Mouse (Mus musculus) limb, embryonic 14.5 days (tissue): Measurements from ENCODE around the gene Mapk3. TPM values are rescaled to one million over a fixed set of nuclear protein-coding genes. Genes with fewer than 3 reads are reported as not detected.

Experiments used
- ATAC-seq: fragments of 200-750 bp; cut with Nextera tagmentation; 2 replicates; pipeline ENCODE4 v1.8.0; 2017; ENCODE audit warnings: low read depth, moderate number of reproducible peaks, moderate TSS enrichment; ENCODE audit not compliant: low FRiP score
- DNase-seq: peaks from one replicate; pipeline ENCODE4 v3.0.0-alpha.2; 2015; ENCODE audit warnings: low spot score
- H3K27ac ChIP-seq: fragments of 300-500 bp; sonication (generic); replicated peaks from 2 replicates; pipeline ENCODE4 v1.5.1; 2014; ENCODE audit warnings: low read depth, mild to moderate bottlenecking, low read length, moderate library complexity, mixed read lengths
- H3K27me3 ChIP-seq: fragments of 300-500 bp; sonication (generic); 2 replicates; pipeline ENCODE4 v1.6.1; 2014; ENCODE audit warnings: low read length, mixed read lengths; ENCODE audit not compliant: control insufficient read depth, insufficient read depth
- H3K36me3 ChIP-seq: fragments of 300-500 bp; sonication (generic); 2 replicates; pipeline ENCODE4 v1.6.1; 2014; ENCODE audit warnings: mild to moderate bottlenecking, low read length, moderate library complexity, mixed read lengths; ENCODE audit not compliant: control insufficient read depth, insufficient read depth
- H3K4me1 ChIP-seq: fragments of 300-500 bp; sonication (generic); 2 replicates; pipeline ENCODE4 v1.6.1; 2014; ENCODE audit warnings: antibody characterized with exemption, low read length, mixed read lengths; ENCODE audit not compliant: control insufficient read depth, insufficient read depth
- H3K4me2 ChIP-seq: fragments of 300-500 bp; sonication (generic); replicated peaks from 2 replicates; pipeline ENCODE4 v1.6.1; 2014; ENCODE audit warnings: low read depth, mild to moderate bottlenecking, low read length, moderate library complexity; ENCODE audit not compliant: severe bottlenecking
- H3K4me3 ChIP-seq: fragments of 300-500 bp; sonication (generic); replicated peaks from 2 replicates; pipeline ENCODE4 v1.5.1; 2014; ENCODE audit warnings: low read length
- H3K9ac ChIP-seq: fragments of 300-500 bp; sonication (generic); 2 replicates; pipeline ENCODE4 v1.6.1; 2014; ENCODE audit warnings: mild to moderate bottlenecking, low read depth, low read length, moderate library complexity; ENCODE audit not compliant: severe bottlenecking
- H3K9me3 ChIP-seq: fragments of 300-500 bp; sonication (generic); 2 replicates; pipeline ENCODE4 v1.6.1; 2016; ENCODE audit warnings: low read length; ENCODE audit not compliant: control insufficient read depth
- POLR2A ChIP-seq: fragments of 200-500 bp; IDR thresholded peaks from 2 replicates; pipeline ENCODE4 v1.8.0; 2012; ENCODE audit warnings: inconsistent platforms, mild to moderate bottlenecking, moderate library complexity, borderline replicate concordance; ENCODE audit not compliant: insufficient read depth, insufficient read length; ENCODE audit errors: extremely low read depth
- WGBS: fragments of 180-500 bp; shearing (Covaris S2); extraction: QIAGEN DNeasy Blood & Tissue Kit; methylation state at CpG from one replicate; pipeline ENCODE4 v1.1.7; 2014; 5-methylcytosine and 5-hydroxymethylcytosine counted together
- polyA plus RNA-seq, 2 experiments: library from polyadenylated mRNA; depleted of rRNA in 1 of 2; stranded (reverse) in 1 of 2; unstranded in 1 of 2; fragments of >200 nt; fragmentation: Nextera tagmentation in 1 of 2; extraction: Ambion mirVana in 1 of 2; gene quantifications; 2 replicates each; pipeline versions ENCODE4 v1.2.1 to v1.2.3; 2012 to 2014

Gene Mapk3
- polyA plus RNA-seq, 2 experiments, result 52.4 to 134 TPM

DNA sequence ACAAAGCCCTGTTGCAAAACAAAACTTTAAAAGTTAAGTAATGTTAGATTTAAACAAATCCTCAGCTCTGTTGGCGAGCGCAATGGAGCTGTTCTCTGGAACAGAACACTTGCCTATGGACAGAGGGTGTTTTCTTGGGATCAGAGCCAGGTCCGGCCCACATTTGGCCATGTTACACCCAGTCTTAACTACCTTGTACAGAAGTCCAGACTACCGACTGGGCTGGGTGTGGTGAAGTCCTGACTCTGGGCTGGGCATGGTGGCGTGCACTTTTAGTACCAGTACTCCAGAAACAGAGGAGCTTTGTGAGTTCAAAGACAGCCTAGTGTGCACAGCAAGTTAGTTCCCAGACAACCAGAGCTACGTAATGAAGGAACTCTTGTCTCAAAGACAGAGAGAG lies 47.6 kb downstream of the Mapk3 start:
- H3K9me3 ChIP-seq, result no peaks in the 10 kb centered on the region
- H3K27ac ChIP-seq, result no peak overlapping the region
- no peak overlapping the region for H3K9ac ChIP-seq
- DNase-seq (no peak), ATAC-seq (no peak)
- WGBS, result 71% methylated on average over 6 of the region's 6 CpGs
- no peaks in the 10 kb centered on the region for H3K27me3 ChIP-seq
- no peak overlapping the region for H3K4me3 ChIP-seq
- H3K36me3 ChIP-seq, result peaks cover 18% of the 10 kb centered on the region; the same call in 1 of the 2 replicates
- peaks cover 14% of the 10 kb centered on the region for H3K4me1 ChIP-seq
- H3K4me2 ChIP-seq, result no peak overlapping the region
- TF ChIP-seq POLR2A, result no peak

- peak overlapping the region; percentile 78 for H3K4me2 ChIP-seq
- H3K27me3 ChIP-seq, result no peaks in the 10 kb centered on the region
- peak overlapping the region; percentile 74; the same call in 1 of the 2 replicates for H3K9ac ChIP-seq
- 78% methylated on average over 4 of the region's 4 CpGs for WGBS
- DNase-seq (no peak), ATAC-seq (no peak)
- H3K9me3 ChIP-seq, result no peaks in the 10 kb centered on the region
- peaks cover 14% of the 10 kb centered on the region for H3K4me1 ChIP-seq
- no peak overlapping the region for H3K4me3 ChIP-seq
- TF ChIP-seq POLR2A, result no peak
- peak overlapping the region; percentile 26; the same call in 1 of the 2 replicates for H3K27ac ChIP-seq
- H3K36me3 ChIP-seq, result peaks cover 16% of the 10 kb centered on the region; the same call in 1 of the 2 replicates
Observed at GRCm38 (mm10) chr7:126807405-126807804, 48.0 kb downstream of the Mapk3 start.

DNA sequence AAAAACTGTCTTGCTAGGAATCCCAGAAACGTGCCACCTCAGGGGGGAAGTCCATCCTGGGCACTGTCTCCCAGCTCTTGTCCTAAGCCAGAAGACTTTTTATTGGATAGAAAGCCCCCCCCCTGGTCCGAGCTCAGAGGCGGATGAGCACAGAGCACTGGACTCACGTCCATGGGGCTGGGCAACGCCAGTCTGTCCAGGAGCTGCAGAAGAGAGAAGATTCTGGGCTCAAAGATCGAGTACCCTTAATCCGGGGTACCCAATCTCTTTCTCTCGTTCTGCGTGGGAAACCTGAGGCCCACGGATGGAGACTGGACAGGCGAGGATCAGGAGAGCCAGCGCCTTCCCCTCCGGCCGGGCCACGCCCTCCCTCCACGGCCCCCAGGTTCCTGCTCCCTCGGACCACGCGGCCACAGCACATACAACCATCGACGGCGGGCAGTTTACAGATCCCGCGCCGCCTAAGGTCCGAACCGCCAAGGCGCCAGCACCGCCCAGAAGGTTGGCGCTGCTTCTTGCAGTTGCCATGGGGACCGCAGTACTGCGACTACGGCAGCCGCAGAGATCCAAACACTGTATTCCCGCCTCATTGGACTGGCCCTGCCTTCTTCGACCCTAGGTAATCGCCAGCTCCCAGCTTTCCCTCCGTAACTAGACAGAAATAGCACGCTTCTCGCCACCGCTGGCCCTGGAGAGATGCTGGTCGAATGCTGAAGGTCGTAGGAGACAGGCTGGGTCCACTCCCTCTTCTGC lies 49.5 kb downstream of the Mapk3 start:
- peak overlapping the region; percentile 78 for H3K4me2 ChIP-seq
- peaks cover 14% of the 10 kb centered on the region for H3K4me1 ChIP-seq
- H3K27me3 ChIP-seq, result no peaks in the 10 kb centered on the region
- H3K9me3 ChIP-seq, result no peaks in the 10 kb centered on the region
- DNase-seq (peak; percentile 93), ATAC-seq (peak; percentile 96)
- 0 out of 2 replicates have a peak, but pooled peaks have one; percentile 17 for TF ChIP-seq POLR2A
- H3K27ac ChIP-seq, result peak overlapping the region; percentile 45
- WGBS, result under 1% methylated on average over 40 of the region's 43 CpGs
- peak overlapping the region; percentile 74 for H3K9ac ChIP-seq
- peak overlapping the region; percentile 59 for H3K4me3 ChIP-seq
- peaks cover 5% of the 10 kb centered on the region; the same call in 1 of the 2 replicates for H3K36me3 ChIP-seq

DNA sequence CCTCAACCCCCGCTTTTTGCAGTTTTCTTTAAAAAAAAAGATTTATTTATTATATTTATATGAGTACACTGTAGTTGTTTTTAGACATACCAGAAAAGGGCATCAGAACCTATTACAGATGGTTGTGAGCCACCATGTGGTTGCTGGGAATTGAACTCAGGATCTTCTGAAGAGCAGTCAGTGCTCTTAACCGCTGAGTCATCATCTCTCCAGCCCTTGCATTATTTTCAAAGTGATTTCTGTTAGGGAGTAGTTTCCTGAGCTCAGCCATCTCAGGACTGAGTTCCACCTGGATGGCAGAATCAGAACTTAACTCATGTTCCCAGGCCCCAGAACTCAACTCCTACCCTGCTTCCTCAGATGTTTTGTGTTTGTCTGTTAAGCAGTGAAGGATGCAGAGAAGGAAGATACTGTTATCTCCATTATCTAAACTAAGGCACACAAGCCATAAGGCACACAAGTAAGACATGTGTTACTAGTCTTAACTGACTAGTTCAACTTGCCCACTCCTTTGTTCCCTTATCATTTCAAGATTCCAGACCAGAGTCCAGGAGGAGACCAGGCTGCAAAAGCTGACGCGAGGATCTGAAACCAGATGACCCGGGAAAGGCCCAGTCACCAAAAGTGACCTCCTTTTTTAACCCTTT lies 50.4 kb downstream of the Mapk3 start:
- Histone ChIP-seq H3K4me3 (peak overlapping the region; percentile 59), H3K27ac (no peak overlapping the region), H3K27me3 (no peaks in the 10 kb centered on the region), H3K36me3 (no peaks in the 10 kb centered on the region), H3K4me2 (peak overlapping the region; percentile 78), H3K4me1 (peaks cover 14% of the 10 kb centered on the region), H3K9ac (peak overlapping the region; percentile 74; the same call in 1 of the 2 replicates), H3K9me3 (no peaks in the 10 kb centered on the region)
- 60% methylated on average over 5 of the region's 5 CpGs for WGBS
- no peak for TF ChIP-seq POLR2A
- ATAC-seq, result no peak
- DNase-seq, result no peak

Other genes with a start within 250 kb of the Mapk3 start
- gene Eif3c, start 193.2 kb upstream of the Mapk3 start, polyA plus RNA-seq (2012; rRNA removed), result 107 and 115 TPM in 2 replicates
- 169 and 171 TPM in 2 replicates for gene Eif3c, start 193.2 kb upstream of the Mapk3 start, polyA plus RNA-seq (2014; fragmentation: Nextera tagmentation; extraction: Ambion mirVana)
- gene Apobr, start 174.7 kb upstream of the Mapk3 start, polyA plus RNA-seq (2012; rRNA removed), result 0.96 and 1.0 TPM in 2 replicates
- gene Apobr, start 174.7 kb upstream of the Mapk3 start, polyA plus RNA-seq (2014; fragmentation: Nextera tagmentation; extraction: Ambion mirVana), result 1.1 and 1.5 TPM in 2 replicates
- gene Cln3, start 173.8 kb upstream of the Mapk3 start, polyA plus RNA-seq (2012; rRNA removed), result 55.4 and 81.7 TPM in 2 replicates
- 34.6 and 35.5 TPM in 2 replicates for gene Cln3, start 173.8 kb upstream of the Mapk3 start, polyA plus RNA-seq (2014; fragmentation: Nextera tagmentation; extraction: Ambion mirVana)
- not detected in 2 replicates for gene Il27, start 164.7 kb upstream of the Mapk3 start, polyA plus RNA-seq (2012; rRNA removed)
- gene Il27, start 164.7 kb upstream of the Mapk3 start, polyA plus RNA-seq (2014; fragmentation: Nextera tagmentation; extraction: Ambion mirVana), result not detected in 2 replicates
- gene Nupr1, start 128.7 kb upstream of the Mapk3 start, polyA plus RNA-seq (2012; rRNA removed), result 5.8 and 11.6 TPM in 2 replicates
- gene Nupr1, start 128.7 kb upstream of the Mapk3 start, polyA plus RNA-seq (2014; fragmentation: Nextera tagmentation; extraction: Ambion mirVana), result 10.9 and 19.2 TPM in 2 replicates
- 49.8 and 61.6 TPM in 2 replicates for gene Sgf29, start 110.3 kb upstream of the Mapk3 start, polyA plus RNA-seq (2012; rRNA removed)
- gene Sgf29, start 110.3 kb upstream of the Mapk3 start, polyA plus RNA-seq (2014; fragmentation: Nextera tagmentation; extraction: Ambion mirVana), result 56.0 and 64.2 TPM in 2 replicates
- gene Sult1a1, start 83.2 kb upstream of the Mapk3 start, polyA plus RNA-seq (2012; rRNA removed), result 6.9 and 7.0 TPM in 2 replicates
- 10.3 TPM in 2 replicates for gene Sult1a1, start 83.2 kb upstream of the Mapk3 start, polyA plus RNA-seq (2014; fragmentation: Nextera tagmentation; extraction: Ambion mirVana)
- gene Bola2, start 64.2 kb upstream of the Mapk3 start, polyA plus RNA-seq (2012; rRNA removed), result 37.3 and 50.4 TPM in 2 replicates
- 121 and 122 TPM in 2 replicates for gene Bola2, start 64.2 kb upstream of the Mapk3 start, polyA plus RNA-seq (2014; fragmentation: Nextera tagmentation; extraction: Ambion mirVana)
- 33.2 and 44.0 TPM in 2 replicates for gene Slx1b, start 63.8 kb upstream of the Mapk3 start, polyA plus RNA-seq (2012; rRNA removed)
- gene Slx1b, start 63.8 kb upstream of the Mapk3 start, polyA plus RNA-seq (2014; fragmentation: Nextera tagmentation; extraction: Ambion mirVana), result 8.6 and 9.9 TPM in 2 replicates
- gene Coro1a, start 51.8 kb upstream of the Mapk3 start, polyA plus RNA-seq (2012; rRNA removed), result 33.4 and 45.7 TPM in 2 replicates
- gene Coro1a, start 51.8 kb upstream of the Mapk3 start, polyA plus RNA-seq (2014; fragmentation: Nextera tagmentation; extraction: Ambion mirVana), result 43.0 and 45.0 TPM in 2 replicates
- gene Gdpd3, start 6.7 kb downstream of the Mapk3 start, polyA plus RNA-seq (2012; rRNA removed), result 13.6 and 15.0 TPM in 2 replicates
- gene Gdpd3, start 6.7 kb downstream of the Mapk3 start, polyA plus RNA-seq (2014; fragmentation: Nextera tagmentation; extraction: Ambion mirVana), result 3.2 and 4.3 TPM in 2 replicates
- 144 and 202 TPM in 2 replicates for gene Ypel3, start 17.4 kb downstream of the Mapk3 start, polyA plus RNA-seq (2012; rRNA removed)
- 131 and 151 TPM in 2 replicates for gene Ypel3, start 17.4 kb downstream of the Mapk3 start, polyA plus RNA-seq (2014; fragmentation: Nextera tagmentation; extraction: Ambion mirVana)
- gene Tbx6, start 21.9 kb downstream of the Mapk3 start, polyA plus RNA-seq (2012; rRNA removed), result 2.0 and 2.7 TPM in 2 replicates
- 0.29 and 0.41 TPM in 2 replicates for gene Tbx6, start 21.9 kb downstream of the Mapk3 start, polyA plus RNA-seq (2014; fragmentation: Nextera tagmentation; extraction: Ambion mirVana)
- gene Ppp4c, start 32.9 kb downstream of the Mapk3 start, polyA plus RNA-seq (2012; rRNA removed), result 238 and 252 TPM in 2 replicates
- gene Ppp4c, start 32.9 kb downstream of the Mapk3 start, polyA plus RNA-seq (2014; fragmentation: Nextera tagmentation; extraction: Ambion mirVana), result 268 and 269 TPM in 2 replicates
- 1.6 and 2.0 TPM in 2 replicates for gene Fam57b, start 38.1 kb downstream of the Mapk3 start, polyA plus RNA-seq (2012; rRNA removed)
- gene Fam57b, start 38.1 kb downstream of the Mapk3 start, polyA plus RNA-seq (2014; fragmentation: Nextera tagmentation; extraction: Ambion mirVana), result 0.21 and 0.44 TPM in 2 replicates
- not detected in 2 replicates for gene 4930451I11Rik, start 72.0 kb downstream of the Mapk3 start, polyA plus RNA-seq (2012; rRNA removed)
- gene 4930451I11Rik, start 72.0 kb downstream of the Mapk3 start, polyA plus RNA-seq (2014; fragmentation: Nextera tagmentation; extraction: Ambion mirVana), result not detected in 2 replicates
- gene Doc2a, start 87.8 kb downstream of the Mapk3 start, polyA plus RNA-seq (2012; rRNA removed), result 1.3 and 2.8 TPM in 2 replicates
- gene Doc2a, start 87.8 kb downstream of the Mapk3 start, polyA plus RNA-seq (2014; fragmentation: Nextera tagmentation; extraction: Ambion mirVana), result 0.76 and 0.92 TPM in 2 replicates
- gene Hirip3, start 102.4 kb downstream of the Mapk3 start, polyA plus RNA-seq (2012; rRNA removed), result 55.1 and 120 TPM in 2 replicates
- gene Hirip3, start 102.4 kb downstream of the Mapk3 start, polyA plus RNA-seq (2014; fragmentation: Nextera tagmentation; extraction: Ambion mirVana), result 15.2 and 16.1 TPM in 2 replicates
- gene Ino80e, start 102.8 kb downstream of the Mapk3 start, polyA plus RNA-seq (2012; rRNA removed), result 84.3 and 89.8 TPM in 2 replicates
- gene Ino80e, start 102.8 kb downstream of the Mapk3 start, polyA plus RNA-seq (2014; fragmentation: Nextera tagmentation; extraction: Ambion mirVana), result 86.7 TPM in 2 replicates
- gene Taok2, start 125.1 kb downstream of the Mapk3 start, polyA plus RNA-seq (2012; rRNA removed), result 106 and 121 TPM in 2 replicates
- gene Taok2, start 125.1 kb downstream of the Mapk3 start, polyA plus RNA-seq (2014; fragmentation: Nextera tagmentation; extraction: Ambion mirVana), result 28.5 and 37.1 TPM in 2 replicates
- gene Tmem219, start 163.3 kb downstream of the Mapk3 start, polyA plus RNA-seq (2012; rRNA removed), result 33.2 and 41.6 TPM in 2 replicates
- 31.0 and 33.8 TPM in 2 replicates for gene Tmem219, start 163.3 kb downstream of the Mapk3 start, polyA plus RNA-seq (2014; fragmentation: Nextera tagmentation; extraction: Ambion mirVana)
- gene Kctd13, start 169.3 kb downstream of the Mapk3 start, polyA plus RNA-seq (2012; rRNA removed), result 21.4 and 24.4 TPM in 2 replicates
- 14.2 and 16.6 TPM in 2 replicates for gene Kctd13, start 169.3 kb downstream of the Mapk3 start, polyA plus RNA-seq (2014; fragmentation: Nextera tagmentation; extraction: Ambion mirVana)
- 0.26 and 1.4 TPM in 2 replicates for gene Asphd1, start 190.0 kb downstream of the Mapk3 start, polyA plus RNA-seq (2012; rRNA removed)
- 0.12 and 0.15 TPM in 2 replicates for gene Asphd1, start 190.0 kb downstream of the Mapk3 start, polyA plus RNA-seq (2014; fragmentation: Nextera tagmentation; extraction: Ambion mirVana)
- 2.5 and 3.2 TPM in 2 replicates for gene Sez6l2, start 191.0 kb downstream of the Mapk3 start, polyA plus RNA-seq (2012; rRNA removed)
- gene Sez6l2, start 191.0 kb downstream of the Mapk3 start, polyA plus RNA-seq (2014; fragmentation: Nextera tagmentation; extraction: Ambion mirVana), result 0.90 and 1.6 TPM in 2 replicates
- 123 and 172 TPM in 2 replicates for gene Cdipt, start 216.3 kb downstream of the Mapk3 start, polyA plus RNA-seq (2012; rRNA removed)
- gene Cdipt, start 216.3 kb downstream of the Mapk3 start, polyA plus RNA-seq (2014; fragmentation: Nextera tagmentation; extraction: Ambion mirVana), result 84.8 and 94.0 TPM in 2 replicates
- gene Cdiptos, start 216.5 kb downstream of the Mapk3 start, polyA plus RNA-seq (2012; rRNA removed), result 1.5 and 1.9 TPM in 2 replicates
- gene Cdiptos, start 216.5 kb downstream of the Mapk3 start, polyA plus RNA-seq (2014; fragmentation: Nextera tagmentation; extraction: Ambion mirVana), result 0.83 and 1.2 TPM in 2 replicates